Mouse (Mus musculus) CH12.LX (cell line): Measurements from ENCODE around the gene Apobr. TPM values are rescaled to one million over a fixed set of nuclear protein-coding genes. Genes with fewer than 3 reads are reported as not detected.

ENCODE experiments used
- DNase-seq: peaks from one replicate; pipeline ENCODE4 v3.0.0-alpha.2; 2013; ENCODE audit errors: extremely low read depth
- H3K27ac ChIP-seq: 2 replicates; pipeline ENCODE4 v1.5.1; 2012; ENCODE audit warnings: low read depth, mild to moderate bottlenecking, control low read depth, moderate library complexity; ENCODE audit not compliant: insufficient read depth
- H3K27me3 ChIP-seq: replicated peaks from 2 replicates; pipeline ENCODE3; 2012; ENCODE audit warnings: inconsistent platforms
- H3K36me3 ChIP-seq, 2 experiments: replicated peaks in 1 of 2; 2 replicates each; pipeline versions ENCODE3 to v1.6.1; 2012; ENCODE audit warnings: inconsistent platforms in 1 of 2, low read length in 1 of 2, mild to moderate bottlenecking in 1 of 2, mixed read lengths in 1 of 2, moderate library complexity in 1 of 2; ENCODE audit not compliant: control insufficient read depth in 1 of 2, insufficient read depth in 1 of 2
- H3K4me1 ChIP-seq, 2 experiments: 2 replicates each; pipeline ENCODE4 v1.6.1; 2012; ENCODE audit warnings: inconsistent platforms in 1 of 2, moderate library complexity in 1 of 2; ENCODE audit not compliant: insufficient read depth in 2 of 2, control insufficient read depth in 1 of 2
- H3K4me2 ChIP-seq: 2 replicates; pipeline ENCODE4 v1.6.1; 2012; ENCODE audit warnings: low read depth, mild to moderate bottlenecking, control low read depth; ENCODE audit not compliant: poor library complexity, insufficient read depth, severe bottlenecking
- H3K4me3 ChIP-seq, 3 experiments: fragments of 150-350 bp in 1 of 3; sonication (generic) in 1 of 3; replicated peaks in 1 of 3; 2 replicates each; pipeline versions ENCODE3 to v1.5.1; 2011 to 2012; ENCODE audit warnings: low read depth in 2 of 3, low read length in 2 of 3, mild to moderate bottlenecking in 2 of 3, moderate library complexity in 2 of 3, control low read depth in 1 of 3, improper control_type of control experiment in 1 of 3, inconsistent platforms in 1 of 3, mixed read lengths in 1 of 3; ENCODE audit not compliant: poor library complexity in 1 of 3
- H3K79me2 ChIP-seq: replicated peaks from 2 replicates; pipeline ENCODE4 v1.6.1; 2012; ENCODE audit warnings: mild to moderate bottlenecking, moderate library complexity; ENCODE audit not compliant: control insufficient read depth, poor library complexity, insufficient read depth, severe bottlenecking; ENCODE audit errors: extremely low read depth
- H3K9ac ChIP-seq: 2 replicates; pipeline ENCODE4 v1.6.1; 2012; ENCODE audit warnings: low read depth, mild to moderate bottlenecking, control low read depth, moderate library complexity; ENCODE audit not compliant: insufficient read depth
- H3K9me3 ChIP-seq: replicated peaks from 2 replicates; pipeline ENCODE3; 2012; ENCODE audit warnings: low read length, inconsistent platforms, mixed read lengths
- BHLHE40 ChIP-seq: IDR thresholded peaks from 2 replicates; pipeline ENCODE4 v1.6.1; 2011; ENCODE audit warnings: mild to moderate bottlenecking, low read depth, low read length, improper control_type of control experiment
- CTCF ChIP-seq, 2 experiments: IDR thresholded peaks in 1 of 2; conservative IDR thresholded peaks in 1 of 2; 2 replicates each; pipeline ENCODE4 v1.5.1; 2011 to 2012; ENCODE audit warnings: low read depth in 2 of 2, low read length in 2 of 2, improper control_type of control experiment in 1 of 2, inconsistent platforms in 1 of 2, mild to moderate bottlenecking in 1 of 2, moderate library complexity in 1 of 2
- E2F4 ChIP-seq: IDR thresholded peaks from 2 replicates; pipeline ENCODE4 v1.6.1; 2011; ENCODE audit warnings: low read depth, low read length, improper control_type of control experiment; ENCODE audit not compliant: insufficient replicate concordance
- ELF1 ChIP-seq: IDR thresholded peaks from 2 replicates; pipeline ENCODE4 v1.6.1; 2014; ENCODE audit warnings: low read depth, mild to moderate bottlenecking, inconsistent platforms, low read length, improper control_type of control experiment
- EP300 ChIP-seq: IDR thresholded peaks from 2 replicates; pipeline ENCODE4 v1.6.1; 2011; ENCODE audit warnings: low read length, improper control_type of control experiment
- ETS1 ChIP-seq: conservative IDR thresholded peaks from 2 replicates; pipeline ENCODE4 v1.6.1; 2012; ENCODE audit warnings: low read depth, mild to moderate bottlenecking, inconsistent platforms, low read length, improper control_type of control experiment, moderate library complexity
- HCFC1 ChIP-seq: IDR thresholded peaks from 2 replicates; pipeline ENCODE4 v1.6.1; 2012; ENCODE audit warnings: low read depth, mild to moderate bottlenecking, inconsistent platforms, low read length, improper control_type of control experiment
- IRF4 ChIP-seq: IDR thresholded peaks from 2 replicates; pipeline ENCODE4 v1.6.1; 2014; ENCODE audit warnings: low read depth, mild to moderate bottlenecking, inconsistent platforms, low read length, improper control_type of control experiment
- JUND ChIP-seq: conservative IDR thresholded peaks from 2 replicates; pipeline ENCODE4 v1.6.1; 2011; ENCODE audit warnings: low read depth, low read length, improper control_type of control experiment
- KAT2A ChIP-seq: IDR thresholded peaks from 2 replicates; pipeline ENCODE4 v1.6.1; 2012; ENCODE audit warnings: low read length, improper control_type of control experiment, inconsistent platforms; ENCODE audit not compliant: insufficient replicate concordance
- MAFK ChIP-seq: IDR thresholded peaks from 2 replicates; pipeline ENCODE4 v1.6.1; 2011; ENCODE audit warnings: low read length, improper control_type of control experiment; ENCODE audit not compliant: insufficient replicate concordance
- MAX ChIP-seq: IDR thresholded peaks from 2 replicates; pipeline ENCODE4 v1.6.1; 2011; ENCODE audit warnings: low read length, improper control_type of control experiment
- MAZ ChIP-seq: IDR thresholded peaks from 2 replicates; pipeline ENCODE4 v1.6.1; 2012; ENCODE audit warnings: low read depth, mild to moderate bottlenecking, inconsistent platforms, low read length, improper control_type of control experiment, moderate library complexity
- MEF2A ChIP-seq: IDR thresholded peaks from 2 replicates; pipeline ENCODE4 v1.6.1; 2014; ENCODE audit warnings: low read depth, mild to moderate bottlenecking, inconsistent platforms, low read length, improper control_type of control experiment, borderline replicate concordance
- MYC ChIP-seq: IDR thresholded peaks from 2 replicates; pipeline ENCODE4 v1.6.1; 2011; ENCODE audit warnings: low read depth, mild to moderate bottlenecking, improper control_type of control experiment, low read length
- NELFE ChIP-seq: IDR thresholded peaks from 2 replicates; pipeline ENCODE4 v1.6.1; 2011; ENCODE audit warnings: low read depth, low read length, improper control_type of control experiment
- PAX5 ChIP-seq: IDR thresholded peaks from 2 replicates; pipeline ENCODE4 v1.6.1; 2012; ENCODE audit warnings: low read length, inconsistent platforms, mixed read lengths
- POLR2AphosphoS2 ChIP-seq: IDR thresholded peaks from 2 replicates; pipeline ENCODE4 v1.6.1; 2011; ENCODE audit warnings: low read depth, low read length, improper control_type of control experiment
- RAD21 ChIP-seq: IDR thresholded peaks from 2 replicates; pipeline ENCODE4 v1.6.1; 2011; ENCODE audit warnings: low read depth, mild to moderate bottlenecking, low read length, improper control_type of control experiment, moderate library complexity
- RCOR1 ChIP-seq: conservative IDR thresholded peaks from 2 replicates; pipeline ENCODE4 v1.6.1; 2012; ENCODE audit warnings: low read depth, mild to moderate bottlenecking, inconsistent platforms, low read length, improper control_type of control experiment
- SIN3A ChIP-seq: IDR thresholded peaks from 2 replicates; pipeline ENCODE4 v1.6.1; 2012; ENCODE audit warnings: low read length, improper control_type of control experiment, inconsistent platforms
- SMC3 ChIP-seq: IDR thresholded peaks from 2 replicates; pipeline ENCODE4 v1.6.1; 2011; ENCODE audit warnings: low read depth, low read length, improper control_type of control experiment
- TCF12 ChIP-seq: IDR thresholded peaks from 2 replicates; pipeline ENCODE4 v1.6.1; 2014; ENCODE audit warnings: low read depth, mild to moderate bottlenecking, inconsistent platforms, low read length, improper control_type of control experiment
- UBTF ChIP-seq: IDR thresholded peaks from 2 replicates; pipeline ENCODE4 v1.6.1; 2012; ENCODE audit warnings: low read depth, mild to moderate bottlenecking, inconsistent platforms, low read length, improper control_type of control experiment, moderate library complexity
- USF2 ChIP-seq: conservative IDR thresholded peaks from 2 replicates; pipeline ENCODE4 v1.6.1; 2011; ENCODE audit warnings: low read depth, low read length, improper control_type of control experiment
- ZKSCAN1 ChIP-seq: IDR thresholded peaks from 2 replicates; pipeline ENCODE4 v1.6.1; 2012; ENCODE audit warnings: low read depth, inconsistent platforms, low read length, improper control_type of control experiment, borderline replicate concordance
- ZMIZ1 ChIP-seq: IDR thresholded peaks from 2 replicates; pipeline ENCODE4 v1.6.1; 2012; ENCODE audit warnings: low read depth, mild to moderate bottlenecking, inconsistent platforms, low read length, improper control_type of control experiment
- ZNF384 ChIP-seq: IDR thresholded peaks from 2 replicates; pipeline ENCODE4 v1.6.1; 2012; ENCODE audit warnings: low read depth, low read length, improper control_type of control experiment, inconsistent platforms
- dilution Hi-C: fragments of 300-500 bp; cut with MboI; formaldehyde crosslinking; loops from 2 replicates; pipeline ENCODE4 v1.14.3; 2020; ENCODE audit warnings: low sequenced_read_pairs; ENCODE audit not compliant: extremely low pct_unique_long_range_greater_than_20kb, extremely low pct_ligation_motif_present
- in situ Hi-C: fragments of 300-500 bp; cut with MboI; formaldehyde crosslinking; loops from 3 replicates; pipeline ENCODE4 v1.14.3; 2019; ENCODE audit warnings: low sequenced_read_pairs, low pct_ligation_motif_present, low pct_unique_long_range_greater_than_20kb, mixed read lengths
- polyA plus RNA-seq: library from polyadenylated mRNA; unstranded; fragments of >175 nt; gene quantifications from 2 replicates; pipeline ENCODE4 v1.2.1, GENCODE M21; 2012; ENCODE audit warnings: low read depth; ENCODE audit not compliant: insufficient read length
- total RNA-seq, 2 experiments: library from RNA; depleted of rRNA; stranded (reverse); fragments of 300-350 nt in 1 of 2; fragments of >200 nt in 1 of 2; gene quantifications; 2 replicates each; pipeline ENCODE4 v1.2.3; 2012 to 2014

Apobr gene
- total and polyA plus RNA-seq, 3 experiments, result 1.5 to 9.7 (median 1.8) TPM

DNA sequence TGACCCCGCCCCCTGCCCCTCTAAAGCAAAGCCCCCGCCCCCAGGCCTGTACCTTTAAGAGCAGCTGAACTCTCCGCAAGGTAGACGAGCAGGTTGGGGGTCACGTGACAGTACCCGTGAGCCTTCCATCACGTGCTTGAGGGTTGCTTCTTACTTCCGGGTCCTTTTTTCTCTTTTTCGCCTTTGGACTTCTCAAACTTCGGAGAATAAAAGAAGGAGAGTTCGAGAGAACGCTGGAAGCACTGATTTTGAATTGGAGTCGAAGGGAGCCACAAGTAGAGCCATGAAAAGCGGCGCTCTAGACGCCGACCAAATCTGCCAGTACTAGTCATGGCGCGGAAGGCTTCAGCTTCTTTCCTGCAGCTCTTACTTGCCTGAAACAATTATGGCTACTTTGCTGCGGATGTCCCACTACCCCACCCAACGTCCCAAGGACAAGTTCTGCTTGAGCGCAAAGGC lies 1.5 kb upstream of the Apobr start (continued):
- TF ChIP-seq ETS1, result no peak; the same call in 1 of the 2 replicates
- TF ChIP-seq NELFE, result no peak
- peak; percentile 74 for TF ChIP-seq SIN3A
- peak; percentile 96 for TF ChIP-seq MAX
- TF ChIP-seq UBTF, result no peak
- peak; percentile 34; the same call in 1 of the 2 replicates for TF ChIP-seq KAT2A
- TF ChIP-seq ZKSCAN1, result no peak
- no peak for TF ChIP-seq SMC3
- TF ChIP-seq ELF1, result peak; percentile 95
- TF ChIP-seq CTCF (conservative IDR thresholded peaks at IDR 0.05 in 1 of 2, IDR thresholded peaks at IDR 0.05 in 1 of 2; ENCODE audit: low read depth in 2 of 2, low read length in 2 of 2), result no peak
- peak; percentile 98 for TF ChIP-seq BHLHE40
- TF ChIP-seq MEF2A, result no peak
- TF ChIP-seq IRF4, result no peak
- TF ChIP-seq E2F4, result no peak
- 0 out of 2 replicates have a peak, but pooled peaks have one; percentile 53 for TF ChIP-seq MAZ

DNA sequence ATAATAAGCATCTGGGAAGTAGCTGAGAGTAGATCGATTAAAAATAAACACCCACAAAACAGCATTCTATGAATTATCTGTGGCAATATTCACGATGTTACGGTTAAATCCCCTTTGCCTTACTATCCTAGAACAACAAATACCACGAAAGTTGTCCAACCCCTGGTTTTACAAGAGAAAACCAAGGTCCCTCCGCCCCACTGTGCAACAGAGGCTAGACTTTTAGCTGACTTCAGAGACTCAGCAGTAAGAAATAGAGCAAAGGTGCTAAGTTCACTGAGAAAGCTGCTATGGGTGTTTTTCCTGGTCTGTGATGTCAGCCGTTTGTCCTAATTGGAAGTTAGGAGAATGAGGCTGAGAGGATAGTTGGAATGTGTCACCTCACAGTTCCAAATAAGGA lies 981 bp upstream of the Apobr start:
- in situ Hi-C loops (loop anchor here (5.0 kb wide), 1 partner anchor 39 kb away; no protein-coding TSS in a partner anchor), dilution Hi-C loops (no loop called here)
- Histone ChIP-seq H3K27me3 (no peaks in the 10 kb centered on the region), H3K9ac (peak overlapping the region; percentile 65), H3K79me2 (no peaks in the 10 kb centered on the region), H3K27ac (no peak overlapping the region), H3K4me1 (peaks cover 9 to 33% of the 10 kb centered on the region in 2 experiments; a peak in 3 of 4 replicates), H3K9me3 (no peaks in the 10 kb centered on the region), H3K4me2 (peak overlapping the region; percentile 3), H3K4me3 (peak overlapping the region; percentile 57 to 78 (median 59)), H3K36me3 (peaks cover 12 to 50% of the 10 kb centered on the region in 2 experiments)
- no peak for TF ChIP-seq ZNF384
- no peak for TF ChIP-seq HCFC1
- no peak for TF ChIP-seq E2F4
- TF ChIP-seq ZMIZ1, result no peak
- TF ChIP-seq RAD21, result no peak
- TF ChIP-seq PAX5, result no peak
- TF ChIP-seq MEF2A, result no peak
- TF ChIP-seq MYC, result no peak
- no peak for TF ChIP-seq JUND
- no peak for TF ChIP-seq POLR2AphosphoS2
- no peak for TF ChIP-seq SMC3
- no peak for TF ChIP-seq MAFK
- TF ChIP-seq EP300, result no peak
- no peak for TF ChIP-seq KAT2A
- no peak for TF ChIP-seq BHLHE40
- no peak for TF ChIP-seq ZKSCAN1
- TF ChIP-seq TCF12, result no peak
- TF ChIP-seq MAZ, result no peak
- no peak for TF ChIP-seq RCOR1
- no peak for TF ChIP-seq USF2
- no peak for DNase-seq
